Mouse (Mus musculus) limb, embryonic 14.5 days (tissue): ENCODE data around the gene Selenow. TPM values are rescaled to one million over a fixed set of nuclear protein-coding genes. Genes with fewer than 3 reads are reported as not detected.

Experiments
- ATAC-seq: fragments of 200-750 bp; cut with Nextera tagmentation; 2 replicates; pipeline ENCODE4 v1.8.0; 2017; ENCODE audit warnings: low read depth, moderate number of reproducible peaks, moderate TSS enrichment; ENCODE audit not compliant: low FRiP score
- DNase-seq: peaks from one replicate; pipeline ENCODE4 v3.0.0-alpha.2; 2015; ENCODE audit warnings: low spot score
- H3K27ac ChIP-seq: fragments of 300-500 bp; sonication (generic); replicated peaks from 2 replicates; pipeline ENCODE4 v1.5.1; 2014; ENCODE audit warnings: low read depth, mild to moderate bottlenecking, low read length, moderate library complexity, mixed read lengths
- H3K27me3 ChIP-seq: fragments of 300-500 bp; sonication (generic); 2 replicates; pipeline ENCODE4 v1.6.1; 2014; ENCODE audit warnings: low read length, mixed read lengths; ENCODE audit not compliant: control insufficient read depth, insufficient read depth
- H3K36me3 ChIP-seq: fragments of 300-500 bp; sonication (generic); 2 replicates; pipeline ENCODE4 v1.6.1; 2014; ENCODE audit warnings: mild to moderate bottlenecking, low read length, moderate library complexity, mixed read lengths; ENCODE audit not compliant: control insufficient read depth, insufficient read depth
- H3K4me1 ChIP-seq: fragments of 300-500 bp; sonication (generic); 2 replicates; pipeline ENCODE4 v1.6.1; 2014; ENCODE audit warnings: antibody characterized with exemption, low read length, mixed read lengths; ENCODE audit not compliant: control insufficient read depth, insufficient read depth
- H3K4me2 ChIP-seq: fragments of 300-500 bp; sonication (generic); replicated peaks from 2 replicates; pipeline ENCODE4 v1.6.1; 2014; ENCODE audit warnings: low read depth, mild to moderate bottlenecking, low read length, moderate library complexity; ENCODE audit not compliant: severe bottlenecking
- H3K4me3 ChIP-seq: fragments of 300-500 bp; sonication (generic); replicated peaks from 2 replicates; pipeline ENCODE4 v1.5.1; 2014; ENCODE audit warnings: low read length
- H3K9ac ChIP-seq: fragments of 300-500 bp; sonication (generic); 2 replicates; pipeline ENCODE4 v1.6.1; 2014; ENCODE audit warnings: mild to moderate bottlenecking, low read depth, low read length, moderate library complexity; ENCODE audit not compliant: severe bottlenecking
- H3K9me3 ChIP-seq: fragments of 300-500 bp; sonication (generic); 2 replicates; pipeline ENCODE4 v1.6.1; 2016; ENCODE audit warnings: low read length; ENCODE audit not compliant: control insufficient read depth
- POLR2A ChIP-seq: fragments of 200-500 bp; IDR thresholded peaks from 2 replicates; pipeline ENCODE4 v1.8.0; 2012; ENCODE audit warnings: inconsistent platforms, mild to moderate bottlenecking, moderate library complexity, borderline replicate concordance; ENCODE audit not compliant: insufficient read depth, insufficient read length; ENCODE audit errors: extremely low read depth
- WGBS: fragments of 180-500 bp; shearing (Covaris S2); extraction: QIAGEN DNeasy Blood & Tissue Kit; methylation state at CpG from one replicate; pipeline ENCODE4 v1.1.7; 2014; 5-methylcytosine and 5-hydroxymethylcytosine counted together
- polyA plus RNA-seq, 2 experiments: library from polyadenylated mRNA; depleted of rRNA in 1 of 2; stranded (reverse) in 1 of 2; unstranded in 1 of 2; fragments of >200 nt; fragmentation: Nextera tagmentation in 1 of 2; extraction: Ambion mirVana in 1 of 2; gene quantifications; 2 replicates each; pipeline versions ENCODE4 v1.2.1 to v1.2.3; 2012 to 2014

Gene Selenow
- polyA plus RNA-seq, 2 experiments, result 588 to 1,065 TPM

- no peak for TF ChIP-seq POLR2A
- no peaks in the 10 kb centered on the region for H3K9me3 ChIP-seq
- DNase-seq (no peak), ATAC-seq (no peak)
- H3K9ac ChIP-seq, result no peak overlapping the region
- no peaks in the 10 kb centered on the region for H3K27me3 ChIP-seq
- no peak overlapping the region for H3K4me2 ChIP-seq
- no peak overlapping the region for H3K4me3 ChIP-seq
- H3K4me1 ChIP-seq, result no peaks in the 10 kb centered on the region
- 94% methylated on average over 2 of the region's 2 CpGs for WGBS
- no peak overlapping the region for H3K27ac ChIP-seq
- peaks cover 22% of the 10 kb centered on the region for H3K36me3 ChIP-seq
Measured at GRCm38 (mm10) chr7:15914751-15915150, 7.5 kb downstream of the Selenow start.

DNA sequence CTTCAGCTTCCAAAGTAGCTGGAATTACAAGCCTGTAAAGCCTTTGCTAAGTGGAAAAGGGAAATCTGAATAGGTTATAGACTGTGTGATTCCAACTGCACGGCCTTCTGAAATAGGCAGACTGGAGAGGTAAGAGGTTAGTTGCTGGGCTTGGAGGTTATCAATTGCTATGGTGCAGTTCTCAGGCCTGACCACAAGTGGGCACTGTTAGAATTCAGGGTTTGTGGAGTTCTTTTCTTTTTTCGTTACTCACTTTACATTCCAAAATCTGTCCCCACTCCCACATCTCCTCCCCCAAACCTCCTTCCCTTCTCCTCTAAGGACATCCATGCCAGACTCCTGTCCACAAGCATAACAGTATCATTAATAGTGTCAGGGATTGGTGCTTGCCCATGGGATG is 8.0 kb downstream of the Selenow start:
- peak; percentile 20 for DNase-seq
- no peak for TF ChIP-seq POLR2A
- peaks cover 17% of the 10 kb centered on the region for H3K36me3 ChIP-seq
- H3K9me3 ChIP-seq, result no peaks in the 10 kb centered on the region
- no peaks in the 10 kb centered on the region for H3K27me3 ChIP-seq
- H3K9ac ChIP-seq, result no peak overlapping the region
- H3K27ac ChIP-seq, result no peak overlapping the region
- H3K4me2 ChIP-seq, result no peak overlapping the region
- no peaks in the 10 kb centered on the region for H3K4me1 ChIP-seq
- WGBS, result 48% methylated on average over 2 of the region's 2 CpGs
- H3K4me3 ChIP-seq, result no peak overlapping the region
- no peak for ATAC-seq

DNA sequence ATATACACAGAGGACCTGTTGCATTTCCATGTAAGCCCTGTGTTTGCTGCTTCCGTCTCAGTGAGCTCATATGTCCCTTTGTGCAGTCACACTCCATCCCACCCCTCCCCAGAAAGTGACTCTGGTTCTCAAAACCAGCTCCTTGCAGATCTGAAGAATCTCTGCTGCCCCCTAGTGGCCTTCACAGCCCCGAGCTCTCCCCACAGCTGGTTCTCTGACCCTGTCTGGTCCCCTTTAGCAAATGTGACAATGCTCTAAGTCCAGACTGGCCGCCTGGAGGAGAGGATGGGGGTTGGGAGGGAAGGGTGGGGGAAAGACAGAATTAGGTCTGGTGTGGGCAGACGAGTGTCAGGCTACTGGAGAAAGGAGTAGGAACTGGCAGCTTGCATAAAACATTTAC is 10.0 kb downstream of the Selenow start:
- Histone ChIP-seq H3K9ac (no peak overlapping the region), H3K9me3 (no peaks in the 10 kb centered on the region), H3K4me3 (no peak overlapping the region), H3K27ac (no peak overlapping the region), H3K27me3 (no peaks in the 10 kb centered on the region), H3K36me3 (peaks cover 4% of the 10 kb centered on the region), H3K4me1 (no peaks in the 10 kb centered on the region), H3K4me2 (no peak overlapping the region)
- ATAC-seq (peak; percentile 36), DNase-seq (peak; percentile 80)
- WGBS, result 4% methylated on average over 4 of the region's 4 CpGs
- no peak for TF ChIP-seq POLR2A

GRCm38 (mm10) chr7:15910521-15910920 is 11.7 kb downstream of the Selenow start:
- Histone ChIP-seq H3K4me2 (no peak overlapping the region), H3K27me3 (no peaks in the 10 kb centered on the region), H3K27ac (no peak overlapping the region), H3K9me3 (no peaks in the 10 kb centered on the region), H3K9ac (no peak overlapping the region), H3K36me3 (no peaks in the 10 kb centered on the region), H3K4me1 (no peaks in the 10 kb centered on the region), H3K4me3 (no peak overlapping the region)
- ATAC-seq (no peak), DNase-seq (no peak)
- 89% methylated on average over 5 of the region's 5 CpGs for WGBS
- TF ChIP-seq POLR2A, result no peak

GRCm38 (mm10) chr7:15907971-15908590 is 14.1 kb downstream of the Selenow start:
- no peak overlapping the region for H3K27ac ChIP-seq
- H3K4me3 ChIP-seq, result no peak overlapping the region
- H3K27me3 ChIP-seq, result no peaks in the 10 kb centered on the region
- H3K36me3 ChIP-seq, result no peaks in the 10 kb centered on the region
- TF ChIP-seq POLR2A, result no peak
- no peak overlapping the region for H3K9ac ChIP-seq
- 68% methylated on average over 8 of the region's 8 CpGs for WGBS
- no peaks in the 10 kb centered on the region for H3K9me3 ChIP-seq
- no peak for ATAC-seq
- DNase-seq, result no peak
- H3K4me2 ChIP-seq, result no peak overlapping the region
- H3K4me1 ChIP-seq, result no peaks in the 10 kb centered on the region

DNA sequence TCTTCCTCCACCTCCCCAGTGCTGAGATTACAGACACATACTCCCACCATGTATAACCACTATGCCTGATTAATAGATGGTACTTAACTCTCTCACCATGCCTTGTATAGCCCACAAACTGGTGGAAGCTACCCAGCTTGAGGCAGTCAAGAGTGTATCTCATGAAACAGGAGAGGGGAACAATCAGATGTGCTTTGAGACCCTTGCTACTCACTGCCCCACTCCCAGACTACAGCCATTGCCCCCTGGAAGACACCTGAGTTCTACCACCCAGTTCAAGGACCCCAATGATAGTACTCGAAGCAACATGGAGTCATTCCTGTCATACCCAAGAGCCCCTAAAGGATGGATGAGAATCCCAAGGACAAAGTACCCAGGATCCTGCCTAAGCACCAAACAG is 15.6 kb downstream of the Selenow start:
- no peak for ATAC-seq
- Histone ChIP-seq H3K27ac (no peak overlapping the region), H3K9me3 (no peaks in the 10 kb centered on the region), H3K9ac (no peak overlapping the region), H3K4me2 (no peak overlapping the region), H3K4me1 (no peaks in the 10 kb centered on the region), H3K4me3 (no peak overlapping the region), H3K36me3 (no peaks in the 10 kb centered on the region), H3K27me3 (no peaks in the 10 kb centered on the region)
- DNase-seq, result no peak
- TF ChIP-seq POLR2A, result no peak
- 89% methylated on average over 1 of the region's 1 CpGs for WGBS
